Mouse (Mus musculus): ENCODE results near the gene Nckap5. TPM values are rescaled to one million over a fixed set of nuclear protein-coding genes. Genes with fewer than 3 reads are reported as not detected.

The Nckap5 gene
- total and polyA plus RNA-seq, 3 experiments = not detected

GRCm38 (mm10) chr1:126518067-126518466, 312.5 kb downstream of the Nckap5 start (continued):
- no peak for TF ChIP-seq MAFK (IDR thresholded peaks at IDR 0.05; ENCODE audit: borderline replicate concordance, low read depth, low read length)

DNA sequence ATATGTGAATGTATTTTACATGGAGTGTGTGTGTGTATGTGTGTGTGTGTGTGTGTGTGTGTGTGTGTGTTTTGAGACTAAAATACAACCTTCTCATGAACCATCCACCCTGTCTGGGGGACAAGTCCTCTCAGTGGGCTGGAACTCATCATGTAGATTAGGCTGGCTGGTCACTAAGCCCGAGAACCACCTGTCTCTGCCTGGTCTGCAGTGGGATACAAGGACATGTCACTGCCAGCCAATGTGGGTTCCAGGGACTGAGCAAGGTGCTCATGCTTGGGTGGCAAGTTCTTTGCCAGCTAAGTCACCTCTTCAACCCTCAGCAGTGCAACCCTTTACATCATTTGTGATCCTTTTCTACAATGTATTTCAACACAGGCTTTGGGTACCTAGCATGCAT, 313.2 kb downstream of the Nckap5 start:
- no peaks in the 10 kb centered on the region for H3K27me3 ChIP-seq (ENCODE audit: control insufficient read depth in 1 of 2, insufficient read depth in 2 of 2, low read length in 2 of 2)
- no peaks in the 10 kb centered on the region for H3K4me1 ChIP-seq (ENCODE audit: control insufficient read depth in 1 of 2, insufficient read depth in 2 of 2, low read length in 2 of 2)
- TF ChIP-seq MYC (IDR thresholded peaks at IDR 0.05; ENCODE audit: low read depth, low read length) (no peak), SMC3 (IDR thresholded peaks at IDR 0.05; ENCODE audit: low read depth, low read length) (no peak), ETS1 (IDR thresholded peaks at IDR 0.05; ENCODE audit: low read depth, low read length) (no peak), ZKSCAN1 (IDR thresholded peaks at IDR 0.05; ENCODE audit: low read depth, low read length) (no peak), MAFK (IDR thresholded peaks at IDR 0.05; ENCODE audit: borderline replicate concordance, low read depth, low read length) (no peak), ZNF384 (IDR thresholded peaks at IDR 0.05; ENCODE audit: low read depth, low read length) (no peak), USF2 (IDR thresholded peaks at IDR 0.05; ENCODE audit: borderline replicate concordance in 1 of 2, insufficient read depth in 1 of 2, low read depth in 1 of 2, low read length in 2 of 2) (no peak), E2F4 (IDR thresholded peaks at IDR 0.05; ENCODE audit: borderline replicate concordance, low read depth, low read length) (no peak), ELF1 (IDR thresholded peaks at IDR 0.05; ENCODE audit: low read depth, low read length) (no peak), BHLHE40 (IDR thresholded peaks at IDR 0.05; ENCODE audit: borderline replicate concordance, low read depth, low read length) (no peak), ZC3H11A (IDR thresholded peaks at IDR 0.05; ENCODE audit: low read depth, low read length) (no peak), TAL1 (IDR thresholded peaks at IDR 0.05; ENCODE audit: low read length) (no peak), HCFC1 (IDR thresholded peaks at IDR 0.05; ENCODE audit: low read depth, low read length) (no peak), POLR2AphosphoS2 (IDR thresholded peaks at IDR 0.05; ENCODE audit: low read length) (no peak), TCF12 (IDR thresholded peaks at IDR 0.05; ENCODE audit: low read depth, low read length) (no peak), CTCF (IDR thresholded peaks at IDR 0.05 in 2 of 3, conservative IDR thresholded peaks at IDR 0.05 in 1 of 3; ENCODE audit: control insufficient read depth in 1 of 3, insufficient read depth in 1 of 3, low read depth in 2 of 3, low read length in 3 of 3, poor library complexity in 1 of 3, severe bottlenecking in 1 of 3) (no peak), UBTF (IDR thresholded peaks at IDR 0.05; ENCODE audit: borderline replicate concordance, insufficient read depth, low read depth, low read length) (no peak)
- no peaks in the 10 kb centered on the region for H3K79me2 ChIP-seq (ENCODE audit: control insufficient read depth, insufficient read depth, low read length, poor library complexity)
- no peak for DNase-seq (ENCODE audit: low read depth, low spot score)
- no peak overlapping the region for H3K9ac ChIP-seq (ENCODE audit: control insufficient read depth, low read depth, low read length, poor library complexity, severe bottlenecking)
- H3K27ac ChIP-seq (ENCODE audit: control insufficient read depth, low read depth, low read length) = no peak overlapping the region
- no peaks in the 10 kb centered on the region for H3K36me3 ChIP-seq (ENCODE audit: control insufficient read depth in 1 of 2, insufficient read depth in 2 of 2, low read length in 2 of 2)
- H3K4me3 ChIP-seq (ENCODE audit: control insufficient read depth in 1 of 2, insufficient read depth in 1 of 2, low read depth in 2 of 2, low read length in 2 of 2) = no peak overlapping the region
- no peaks in the 10 kb centered on the region for H3K9me3 ChIP-seq (replicated peaks; ENCODE audit: insufficient read depth, low read length)

GRCm38 (mm10) chr1:126515054-126515756, 315.4 kb downstream of the Nckap5 start:
- no peak for TF ChIP-seq POLR2A (IDR thresholded peaks at IDR 0.05; ENCODE audit: control insufficient read depth in 1 of 2, insufficient read depth in 1 of 2, low read depth in 1 of 2, low read length in 2 of 2, poor library complexity in 1 of 2)
- no peak for TF ChIP-seq CTCF (IDR thresholded peaks at IDR 0.05 in 2 of 3, conservative IDR thresholded peaks at IDR 0.05 in 1 of 3; ENCODE audit: control insufficient read depth in 1 of 3, insufficient read depth in 1 of 3, low read depth in 2 of 3, low read length in 3 of 3, poor library complexity in 1 of 3, severe bottlenecking in 1 of 3)
- TF ChIP-seq TCF12 (IDR thresholded peaks at IDR 0.05; ENCODE audit: low read depth, low read length) = no peak
- TF ChIP-seq ZKSCAN1 (IDR thresholded peaks at IDR 0.05; ENCODE audit: low read depth, low read length) = no peak
- no peak for DNase-seq (ENCODE audit: low read depth, low spot score)

More at GRCm38 (mm10) chr1:126515054-126515756, 315.4 kb downstream of the Nckap5 start:
- H3K4me3 ChIP-seq (ENCODE audit: control insufficient read depth in 1 of 2, insufficient read depth in 1 of 2, low read depth in 2 of 2, low read length in 2 of 2) = no peak overlapping the region
- no peaks in the 10 kb centered on the region for H3K4me1 ChIP-seq (ENCODE audit: control insufficient read depth in 1 of 2, insufficient read depth in 2 of 2, low read length in 2 of 2)
- no peaks in the 10 kb centered on the region for H3K79me2 ChIP-seq (ENCODE audit: control insufficient read depth, insufficient read depth, low read length, poor library complexity)
- H3K9me3 ChIP-seq (replicated peaks; ENCODE audit: insufficient read depth, low read length) = no peaks in the 10 kb centered on the region
- H3K27ac ChIP-seq (ENCODE audit: control insufficient read depth, low read depth, low read length) = no peak overlapping the region
- H3K27me3 ChIP-seq (ENCODE audit: control insufficient read depth in 1 of 2, insufficient read depth in 2 of 2, low read length in 2 of 2) = no peaks in the 10 kb centered on the region
- no peak overlapping the region for H3K9ac ChIP-seq (ENCODE audit: control insufficient read depth, low read depth, low read length, poor library complexity, severe bottlenecking)
- H3K36me3 ChIP-seq (ENCODE audit: control insufficient read depth in 1 of 2, insufficient read depth in 2 of 2, low read length in 2 of 2) = no peaks in the 10 kb centered on the region

Measured in MEL (cell line).